Mouse (Mus musculus): ENCODE data around the gene Wwox.

GRCm38 (mm10) chr8:114850014-114850870 is 410.8 kb downstream of the Wwox start:
- no peak for TF ChIP-seq CTCF (IDR thresholded peaks at IDR 0.05; ENCODE audit: insufficient read depth, low read depth, low read length)
- TF ChIP-seq POLR2A (IDR thresholded peaks at IDR 0.05; ENCODE audit: insufficient read depth, low read depth, low read length): no peak
